Mouse (Mus musculus) lung, postnatal 0 days (tissue): ENCODE measurements around the gene BC052040.

Source experiments
- CTCF ChIP-seq: IDR thresholded peaks from 2 replicates; pipeline ENCODE4 v1.5.1; 2016; ENCODE audit warnings: antibody characterized with exemption, mild to moderate bottlenecking
- EP300 ChIP-seq: IDR thresholded peaks from 2 replicates; pipeline ENCODE4 v1.6.1; 2016; ENCODE audit warnings: antibody characterized with exemption, mild to moderate bottlenecking, control low read depth

DNA sequence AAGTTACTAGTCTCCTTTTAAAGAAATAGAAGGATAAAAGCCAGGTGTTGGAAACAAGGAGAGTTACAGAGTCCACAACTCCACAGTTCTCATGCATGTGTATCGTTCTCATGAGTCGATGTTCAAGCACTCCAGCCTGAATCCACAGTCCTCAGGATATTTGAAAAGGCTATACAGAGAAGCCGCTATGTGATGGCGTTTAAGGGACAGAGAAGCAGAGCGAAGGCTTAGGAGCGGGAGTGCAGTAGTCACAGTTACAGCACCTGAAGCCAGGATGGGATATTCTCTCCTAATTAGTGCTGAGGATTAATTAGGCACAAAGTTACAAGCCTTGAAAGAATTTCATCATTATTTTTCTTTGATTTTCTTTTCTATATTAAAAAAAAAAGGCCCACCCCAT lies 143.2 kb downstream of the BC052040 start:
- no peak for TF ChIP-seq CTCF
- no peak for TF ChIP-seq EP300
